Mouse (Mus musculus) midbrain, embryonic 11.5 days (tissue): ENCODE measurements at regions not wholly inside any gene's neighbourhood (a gene's known extent, or its start where the extent isn't known, plus 50 kb on each side); places are given as distances from the start of the nearest gene placed in this dataset.

Experiments used
- ATAC-seq: fragments of 200-750 bp; cut with Nextera tagmentation; 2 replicates; pipeline ENCODE4 v1.8.0; 2017; ENCODE audit warnings: moderate TSS enrichment, moderate library complexity; ENCODE audit not compliant: low FRiP score
- DNase-seq: peaks from one replicate; pipeline ENCODE4 v3.0.0; 2015; ENCODE audit warnings: low spot score; ENCODE audit errors: missing footprints
- H3K27ac ChIP-seq: fragments of 300-500 bp; sonication (generic); 2 replicates; pipeline ENCODE4 v1.5.1; 2014; ENCODE audit warnings: low read depth, low read length
- H3K27me3 ChIP-seq: fragments of 300-500 bp; sonication (generic); 2 replicates; pipeline ENCODE4 v1.6.1; 2014; ENCODE audit warnings: mild to moderate bottlenecking, low read length, moderate library complexity, mixed read lengths; ENCODE audit not compliant: control insufficient read depth, insufficient read depth
- H3K36me3 ChIP-seq: fragments of 300-500 bp; sonication (generic); 2 replicates; pipeline ENCODE4 v1.6.1; 2014; ENCODE audit warnings: mild to moderate bottlenecking, low read length, moderate library complexity, mixed read lengths; ENCODE audit not compliant: control insufficient read depth, insufficient read depth
- H3K4me1 ChIP-seq: fragments of 300-500 bp; sonication (generic); 2 replicates; pipeline ENCODE4 v1.6.1; 2014; ENCODE audit warnings: low read length; ENCODE audit not compliant: control insufficient read depth, insufficient read depth
- H3K4me2 ChIP-seq: fragments of 300-500 bp; sonication (generic); 2 replicates; pipeline ENCODE4 v1.6.1; 2014; ENCODE audit warnings: mild to moderate bottlenecking, moderate library complexity
- H3K4me3 ChIP-seq: fragments of 300-500 bp; sonication (generic); 2 replicates; pipeline ENCODE4 v1.5.1; 2014; ENCODE audit warnings: low read depth, low read length
- H3K9ac ChIP-seq: fragments of 300-500 bp; sonication (generic); 2 replicates; pipeline ENCODE4 v1.6.1; 2014; ENCODE audit warnings: low read length
- H3K9me3 ChIP-seq: fragments of 300-500 bp; sonication (generic); 2 replicates; pipeline ENCODE4 v1.6.1; 2016; ENCODE audit warnings: low read length; ENCODE audit not compliant: control insufficient read depth
- WGBS: fragments of 180-500 bp; shearing (Covaris S2); extraction: QIAGEN DNeasy Blood & Tissue Kit; methylation state at CpG from one replicate; pipeline ENCODE4 v1.1.7; 2014; 5-methylcytosine and 5-hydroxymethylcytosine counted together

DNA sequence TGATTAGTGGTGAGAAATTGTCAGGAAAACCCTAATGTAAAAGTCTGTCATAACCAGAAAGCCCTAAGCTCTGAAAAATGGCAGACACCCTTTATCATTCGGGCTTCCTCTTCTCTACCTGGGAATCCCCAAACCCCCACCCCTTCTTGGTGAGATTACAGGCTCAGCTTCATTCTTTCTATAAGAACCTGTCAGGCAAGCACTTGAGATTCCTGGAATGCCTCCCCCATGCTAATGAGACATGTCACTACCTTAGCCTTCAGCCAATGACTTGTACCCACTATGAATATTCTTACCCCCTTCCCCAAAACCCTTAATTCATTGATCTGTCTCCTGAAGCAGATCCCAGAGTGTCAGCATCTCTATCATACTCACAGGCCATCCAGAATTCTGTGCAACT is 254.5 kb upstream of the Gcfc2 start:
- no peaks in the 10 kb centered on the region for H3K9me3 ChIP-seq
- no peak overlapping the region for H3K27ac ChIP-seq
- ATAC-seq (no peak), DNase-seq (no peak)
- H3K4me2 ChIP-seq = no peak overlapping the region
- 82% methylated on average over 1 of the region's 1 CpGs for WGBS
- no peaks in the 10 kb centered on the region for H3K36me3 ChIP-seq
- H3K27me3 ChIP-seq = no peaks in the 10 kb centered on the region
- no peak overlapping the region for H3K9ac ChIP-seq
- no peak overlapping the region for H3K4me3 ChIP-seq
- no peaks in the 10 kb centered on the region for H3K4me1 ChIP-seq

DNA sequence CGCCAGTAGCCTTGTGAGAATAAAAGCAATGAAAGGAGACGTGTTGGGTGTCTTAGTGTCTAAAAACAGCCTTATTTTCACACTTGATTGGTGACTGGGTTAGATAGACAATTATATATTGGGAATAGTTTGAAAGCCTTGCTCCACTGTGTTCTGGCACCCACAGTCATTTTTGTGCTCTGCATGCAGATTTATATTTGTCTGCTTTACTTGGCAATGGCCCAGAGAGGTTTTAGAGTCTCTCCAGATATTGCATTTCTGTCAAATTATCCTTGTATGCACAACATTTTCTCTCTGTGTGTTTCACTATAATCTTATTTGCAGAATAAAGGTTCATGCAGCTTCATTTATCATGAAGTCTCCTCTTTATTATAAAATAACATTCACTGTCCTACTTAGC is 250.2 kb upstream of the Gcfc2 start:
- no peak overlapping the region for H3K27ac ChIP-seq
- no peak overlapping the region for H3K4me3 ChIP-seq
- H3K9me3 ChIP-seq = no peaks in the 10 kb centered on the region
- no peaks in the 10 kb centered on the region for H3K27me3 ChIP-seq
- no peak overlapping the region for H3K4me2 ChIP-seq
- H3K4me1 ChIP-seq = no peaks in the 10 kb centered on the region
- ATAC-seq (no peak), DNase-seq (no peak)
- no peak overlapping the region for H3K9ac ChIP-seq
- no peaks in the 10 kb centered on the region for H3K36me3 ChIP-seq
- 87% methylated on average over 2 of the region's 2 CpGs for WGBS

DNA sequence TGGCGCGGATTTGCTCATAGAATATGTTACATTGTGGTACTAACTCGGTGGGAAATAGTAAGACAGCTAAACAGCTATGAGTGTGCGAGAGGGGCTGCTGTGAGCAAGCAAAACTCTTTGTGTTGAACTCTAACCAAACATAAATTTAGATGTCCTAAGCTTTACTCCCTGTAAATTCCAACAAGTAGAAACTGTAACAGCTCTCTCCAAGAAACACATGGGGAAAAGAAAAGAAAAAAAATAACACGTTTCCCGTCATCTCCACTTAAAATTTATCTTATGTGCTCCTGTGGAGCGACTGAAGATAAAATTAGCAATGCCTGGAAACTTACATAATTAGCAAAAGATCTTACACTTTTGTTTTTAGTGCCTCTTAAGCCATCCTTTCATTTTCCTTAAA is 226.2 kb upstream of the Gcfc2 start:
- DNase-seq = no peak
- no peaks in the 10 kb centered on the region for H3K9me3 ChIP-seq
- no peak overlapping the region for H3K27ac ChIP-seq
- ATAC-seq = no peak
- no peaks in the 10 kb centered on the region for H3K27me3 ChIP-seq
- no peaks in the 10 kb centered on the region for H3K4me1 ChIP-seq
- no peak overlapping the region for H3K4me2 ChIP-seq
- H3K9ac ChIP-seq = no peak overlapping the region
- WGBS = 88% methylated on average over 7 of the region's 7 CpGs
- no peak overlapping the region for H3K4me3 ChIP-seq
- no peaks in the 10 kb centered on the region for H3K36me3 ChIP-seq

DNA sequence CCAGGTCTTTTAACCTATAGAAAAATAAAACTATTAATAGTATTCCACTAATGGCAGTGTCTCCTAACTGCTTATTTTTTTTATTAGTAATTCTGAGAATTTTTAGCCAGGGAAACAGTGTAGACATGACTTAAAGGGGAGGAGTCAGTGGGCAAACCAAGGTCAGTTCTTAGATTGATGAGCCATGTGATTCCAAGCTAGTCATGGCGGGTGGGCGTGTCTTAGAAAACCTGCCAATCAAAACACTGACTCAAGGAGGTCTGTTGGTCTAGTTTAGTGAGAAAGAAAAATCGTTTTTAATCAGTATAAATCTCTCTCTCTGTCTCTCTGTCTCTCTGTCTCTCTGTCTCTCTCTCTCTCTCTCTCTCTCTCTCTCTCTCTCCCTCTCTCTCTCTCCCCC is 225.3 kb upstream of the Gcfc2 start:
- Histone ChIP-seq H3K4me3 (no peak overlapping the region), H3K27me3 (no peaks in the 10 kb centered on the region), H3K27ac (no peak overlapping the region), H3K9me3 (no peaks in the 10 kb centered on the region), H3K36me3 (no peaks in the 10 kb centered on the region), H3K4me1 (no peaks in the 10 kb centered on the region), H3K4me2 (no peak overlapping the region), H3K9ac (no peak overlapping the region)
- ATAC-seq (no peak), DNase-seq (no peak)
- 84% methylated on average over 3 of the region's 3 CpGs for WGBS

DNA sequence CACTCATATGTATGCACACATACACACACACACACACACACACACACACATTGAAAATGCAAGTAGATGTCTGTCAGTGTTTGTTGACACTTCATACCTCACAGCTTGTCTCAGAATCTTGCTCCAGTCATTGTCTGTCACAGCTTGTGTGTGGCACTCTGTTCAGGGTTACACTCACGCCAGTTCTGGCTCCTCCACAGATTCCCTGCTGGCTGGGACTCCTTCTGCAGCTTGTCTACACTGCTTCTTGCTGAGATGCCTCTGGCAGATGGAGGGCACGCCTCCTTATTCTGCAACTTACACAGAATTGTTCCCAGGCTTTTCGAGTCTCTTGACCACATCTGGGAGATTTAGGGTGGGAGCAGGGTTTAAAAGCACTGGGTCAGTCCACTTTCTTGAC is 208.6 kb upstream of the Gcfc2 start:
- Histone ChIP-seq H3K27me3 (no peaks in the 10 kb centered on the region), H3K4me2 (no peak overlapping the region), H3K36me3 (no peaks in the 10 kb centered on the region), H3K9ac (no peak overlapping the region), H3K4me3 (no peak overlapping the region), H3K4me1 (no peaks in the 10 kb centered on the region), H3K27ac (no peak overlapping the region), H3K9me3 (no peaks in the 10 kb centered on the region)
- DNase-seq (no peak), ATAC-seq (no peak)
- WGBS = 53% methylated on average over 3 of the region's 3 CpGs

DNA sequence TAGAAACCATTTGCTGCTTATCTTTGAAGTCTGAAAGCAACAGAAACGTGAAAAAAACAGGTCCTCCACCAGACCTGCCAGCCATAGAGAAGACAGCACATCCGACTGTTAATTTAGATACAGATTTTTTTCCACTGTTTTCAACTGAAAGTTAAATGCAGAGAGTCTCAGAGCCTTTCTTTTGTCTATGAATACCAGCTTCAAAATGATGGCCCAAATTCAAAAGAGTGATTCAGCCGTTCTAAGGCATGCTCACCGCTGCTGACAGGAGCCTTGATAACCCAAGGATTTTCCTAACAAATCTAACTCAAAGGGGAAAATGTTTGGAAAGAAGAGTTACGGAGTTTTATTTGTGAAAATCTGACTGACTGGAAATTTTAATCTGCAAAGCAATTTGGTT is 207.1 kb upstream of the Gcfc2 start:
- WGBS = 75% methylated on average over 5 of the region's 5 CpGs

DNA sequence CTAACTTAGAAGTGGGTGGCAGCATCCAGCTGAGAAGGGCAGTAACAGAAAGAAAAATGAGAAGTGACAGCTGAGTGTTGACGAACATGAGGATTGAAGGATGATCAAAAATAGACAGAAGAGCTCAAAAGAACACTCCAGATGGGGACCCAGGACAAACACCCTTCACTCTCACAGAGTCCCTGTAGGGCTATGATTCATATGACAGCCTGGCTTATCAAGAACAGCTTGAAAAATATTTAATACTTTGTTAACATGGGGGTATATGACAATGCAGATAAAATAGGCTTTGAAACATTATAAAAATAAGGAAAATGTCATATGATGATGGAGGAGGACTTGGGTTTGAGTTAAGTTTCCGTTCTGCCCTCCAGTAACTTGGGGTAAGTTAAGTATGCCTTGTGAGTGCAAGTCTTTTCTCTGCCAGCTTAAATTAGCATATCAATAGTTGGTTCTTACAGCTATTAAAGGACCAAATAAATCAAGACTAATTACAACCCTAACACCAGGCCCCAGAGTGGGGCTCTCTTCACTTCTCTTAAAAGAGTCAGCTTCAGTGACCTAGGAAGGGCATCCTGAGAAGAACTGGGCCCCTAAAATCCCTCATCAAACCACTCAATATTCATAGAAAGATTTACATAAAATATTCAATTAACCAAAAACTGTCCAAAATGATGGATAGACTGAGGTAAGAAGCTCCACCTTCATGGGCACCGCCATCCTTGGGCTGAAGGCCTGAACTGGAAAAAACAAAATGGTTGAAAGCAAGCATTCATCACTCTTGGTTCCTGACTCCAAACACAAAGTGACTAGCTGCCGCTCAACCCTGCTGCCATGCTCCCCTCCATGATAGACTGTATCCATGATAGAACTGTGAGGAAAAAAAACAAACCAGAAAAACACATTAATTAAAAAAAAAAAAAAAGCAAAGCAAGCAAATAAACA is 198.6 kb upstream of the Gcfc2 start:
- Histone ChIP-seq H3K27me3 (no peaks in the 10 kb centered on the region), H3K4me1 (no peaks in the 10 kb centered on the region), H3K27ac (no peak overlapping the region), H3K4me3 (no peak overlapping the region), H3K9me3 (no peaks in the 10 kb centered on the region), H3K36me3 (no peaks in the 10 kb centered on the region), H3K9ac (no peak overlapping the region), H3K4me2 (no peak overlapping the region)
- peak; percentile 77 for DNase-seq
- ATAC-seq = no peak
- WGBS = 82% methylated on average over 4 of the region's 4 CpGs

More for the DNA sequence above, 207.1 kb upstream of the Gcfc2 start:
- no peaks in the 10 kb centered on the region for H3K27me3 ChIP-seq
- no peak overlapping the region for H3K4me3 ChIP-seq
- ATAC-seq (no peak), DNase-seq (no peak)
- no peaks in the 10 kb centered on the region for H3K4me1 ChIP-seq
- no peaks in the 10 kb centered on the region for H3K36me3 ChIP-seq
- no peaks in the 10 kb centered on the region for H3K9me3 ChIP-seq
- no peak overlapping the region for H3K9ac ChIP-seq
- H3K27ac ChIP-seq = no peak overlapping the region
- no peak overlapping the region for H3K4me2 ChIP-seq

DNA sequence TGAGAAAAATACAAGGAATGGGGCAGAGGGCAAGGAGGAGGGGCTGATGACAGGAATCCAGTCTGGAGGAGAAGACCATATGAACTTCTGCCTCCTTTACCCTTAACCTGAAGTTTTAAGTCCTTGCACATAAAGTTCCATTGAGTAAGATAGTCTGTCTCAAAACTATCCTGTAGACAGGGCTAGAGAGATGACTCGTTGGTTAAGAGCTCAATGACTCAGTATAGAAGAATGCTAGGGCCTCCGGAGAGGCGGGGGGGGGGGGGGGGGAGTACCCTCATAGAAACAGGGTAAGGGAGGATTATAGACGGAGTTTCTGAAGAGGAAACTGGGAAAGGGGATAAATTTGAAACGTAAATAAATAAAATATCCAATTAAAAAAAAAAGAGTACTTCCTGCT is 191.8 kb upstream of the Gcfc2 start:
- ATAC-seq (no peak), DNase-seq (no peak)
- Histone ChIP-seq H3K4me2 (no peak overlapping the region), H3K9me3 (no peaks in the 10 kb centered on the region), H3K36me3 (no peaks in the 10 kb centered on the region), H3K9ac (no peak overlapping the region), H3K27me3 (no peaks in the 10 kb centered on the region), H3K4me3 (no peak overlapping the region), H3K27ac (no peak overlapping the region), H3K4me1 (no peaks in the 10 kb centered on the region)
- WGBS = 74% methylated on average over 5 of the region's 5 CpGs

DNA sequence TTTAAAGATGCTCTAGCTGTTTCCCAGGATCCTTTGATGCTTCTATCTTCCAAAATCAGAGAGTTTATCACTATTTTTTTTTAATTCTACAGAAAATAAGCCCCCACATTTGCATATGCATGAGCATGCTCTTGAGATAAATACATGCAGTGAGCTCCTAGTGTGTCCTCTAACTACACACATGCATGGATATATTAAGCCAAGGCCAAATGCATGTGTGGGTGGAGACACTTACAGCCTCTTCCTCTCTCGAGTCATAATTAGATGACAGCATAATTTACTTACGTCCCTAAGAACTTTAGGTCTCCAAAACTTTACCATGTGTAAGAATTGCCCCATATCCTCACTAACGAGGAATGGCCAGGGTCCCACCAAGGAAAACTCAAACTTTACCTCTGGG is 189.9 kb upstream of the Gcfc2 start:
- 86% methylated on average over 3 of the region's 3 CpGs for WGBS
- no peak for ATAC-seq

More for the DNA sequence above, 189.9 kb upstream of the Gcfc2 start:
- Histone ChIP-seq H3K4me2 (no peak overlapping the region), H3K27ac (no peak overlapping the region), H3K27me3 (no peaks in the 10 kb centered on the region), H3K9ac (no peak overlapping the region), H3K4me3 (no peak overlapping the region), H3K36me3 (no peaks in the 10 kb centered on the region), H3K9me3 (no peaks in the 10 kb centered on the region), H3K4me1 (no peaks in the 10 kb centered on the region)
- DNase-seq = peak; percentile 54
